Mouse (Mus musculus) brain, embryonic 18.5 days (tissue): ENCODE data around the gene Orc2.
A peak's percentile ranks its signal among the peaks of the same experiment; 100 is the strongest.

ENCODE experiments used
- DNase-seq: peaks from one replicate; pipeline ENCODE4 v3.0.0-alpha.2; 2012; ENCODE audit warnings: low read depth, low spot score

Gene Orc2

DNA sequence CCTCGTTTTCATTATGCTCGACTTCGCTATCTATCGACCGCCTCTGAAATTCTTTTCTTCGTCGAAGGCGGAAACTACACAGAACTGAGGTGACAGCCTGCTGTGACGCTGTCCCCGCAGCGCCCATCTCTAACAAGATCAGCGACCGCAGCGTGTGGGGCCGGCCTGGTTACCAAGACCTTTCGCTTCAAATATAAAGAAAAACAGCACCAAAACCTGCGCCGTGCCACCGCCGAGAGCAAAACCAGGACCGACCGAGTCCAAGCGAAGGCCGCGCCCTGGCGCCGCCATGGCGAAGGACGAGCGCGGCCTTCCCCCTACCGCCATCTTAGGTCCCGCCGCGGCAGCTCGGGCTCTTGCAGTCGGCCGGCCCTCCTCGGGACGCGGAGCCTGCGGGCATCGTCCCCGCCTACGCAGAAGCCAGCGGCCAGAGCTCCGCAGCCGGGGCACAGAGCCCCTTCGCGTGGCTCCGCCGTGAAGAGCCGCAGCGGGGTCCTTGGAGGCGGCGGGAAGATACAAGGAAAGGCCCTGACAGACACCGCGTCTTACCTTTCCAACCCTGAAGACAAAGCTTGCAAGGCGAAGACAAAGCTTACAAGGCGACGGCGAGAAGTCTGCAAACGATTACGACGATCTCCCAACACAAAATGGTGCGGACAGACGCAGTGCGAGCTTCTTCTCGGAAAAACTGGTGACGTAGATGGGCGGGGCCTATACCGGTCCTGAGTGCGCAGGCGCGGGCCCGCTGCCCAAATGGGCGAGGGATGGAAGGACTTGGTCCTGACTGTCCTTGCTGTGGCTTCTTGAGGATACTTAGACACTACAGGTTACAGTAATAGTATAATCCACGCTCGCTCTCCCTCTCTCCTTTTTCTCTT lies 81.3 kb downstream of the Orc2 start, which contains the start of gene Clk1:
TSS of gene Clk1 (minus strand) at position 696 of the 878 bp plus-strand sequence.
- DNase-seq: peak; percentile 76

DNA sequence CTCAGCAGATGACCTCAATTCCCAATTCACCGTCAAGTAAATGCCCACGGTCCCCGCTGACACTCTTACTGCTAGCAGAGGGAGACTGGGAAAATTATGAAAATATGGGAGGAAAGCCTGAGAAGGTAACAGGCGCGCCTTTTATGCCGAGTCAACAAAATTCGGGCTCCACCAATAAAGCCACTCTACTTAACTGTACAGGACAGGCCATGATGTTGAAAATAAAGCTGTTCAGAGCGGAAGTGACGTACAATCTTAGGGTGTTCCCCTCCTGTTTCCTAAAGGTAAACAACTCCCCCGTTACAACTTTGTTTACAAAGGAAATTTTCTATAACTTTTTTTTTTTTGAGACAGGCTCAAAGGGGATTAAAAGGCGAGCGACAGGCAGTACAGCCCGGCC lies 82.0 kb downstream of the Orc2 start:
- DNase-seq: peak; percentile 18

GRCm38 (mm10) chr1:58420961-58421360 lies 83.9 kb downstream of the Orc2 start:
- no peak for DNase-seq

DNA sequence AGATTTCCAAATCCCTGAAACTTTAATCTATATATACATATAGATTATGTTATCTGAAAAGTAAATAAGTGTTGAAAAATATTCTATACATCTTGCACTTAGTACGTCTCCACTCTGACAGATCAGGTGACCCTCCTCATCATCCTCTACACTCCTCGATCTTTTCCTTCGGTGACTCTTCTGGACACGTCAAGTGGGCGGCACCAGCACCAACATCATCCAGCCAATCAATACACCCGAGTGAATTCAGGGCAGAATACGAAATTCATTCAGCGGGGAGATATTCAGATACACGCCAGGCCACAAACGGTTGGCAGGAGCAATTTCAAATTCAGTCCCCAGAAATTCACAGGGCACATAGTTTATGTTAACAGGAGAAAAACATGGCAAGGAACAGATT lies 84.9 kb downstream of the Orc2 start:
- DNase-seq: no peak

DNA sequence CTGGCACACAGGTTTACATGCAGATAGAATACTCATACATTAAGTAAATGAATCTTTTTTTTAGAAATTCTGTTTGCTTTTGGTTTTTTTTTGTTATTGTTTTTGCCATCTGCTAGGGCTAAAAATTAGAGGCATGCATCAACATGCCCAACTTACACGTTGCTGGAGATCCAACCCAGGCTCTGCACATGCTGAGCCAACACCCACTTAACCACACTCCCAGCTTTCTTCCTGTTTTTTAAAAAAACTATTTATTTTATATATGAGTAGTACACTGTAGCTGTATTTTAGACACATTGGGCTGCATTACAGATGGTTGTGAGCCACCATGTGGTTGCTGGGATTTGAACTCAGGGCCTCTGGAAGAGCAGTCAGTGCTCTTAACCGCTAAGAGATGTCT lies 88.9 kb downstream of the Orc2 start:
- DNase-seq: no peak

DNA sequence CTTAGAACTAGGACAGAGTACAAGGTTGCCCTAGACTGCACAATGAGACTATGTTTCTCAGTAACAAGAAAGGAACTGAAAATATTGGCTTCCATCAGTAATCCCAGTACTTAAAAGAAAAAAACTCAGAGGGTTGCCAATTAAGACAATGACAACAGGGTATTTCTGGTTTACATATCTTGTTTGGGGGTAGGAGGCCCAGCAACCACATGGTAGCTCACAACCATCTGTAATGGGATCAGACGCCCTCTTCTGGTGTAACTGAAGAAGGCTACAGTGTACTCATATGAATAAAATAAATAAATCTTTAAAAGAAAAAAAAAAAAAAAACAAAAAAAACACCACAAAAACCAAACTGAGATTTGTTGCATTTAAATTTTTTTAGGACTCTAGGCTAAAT lies 89.5 kb downstream of the Orc2 start:
- no peak for DNase-seq
